Mouse (Mus musculus) forebrain, embryonic 16.5 days (tissue): ENCODE measurements around the gene 9130213A22Rik. TPM values are rescaled to one million over a fixed set of nuclear protein-coding genes. Genes with fewer than 3 reads are reported as not detected.

Experiments used
- ATAC-seq: fragments of 200-750 bp; cut with Nextera tagmentation; 2 replicates; pipeline ENCODE4 v1.8.0; 2017; ENCODE audit warnings: mild to moderate bottlenecking, moderate library complexity
- H3K27ac ChIP-seq: fragments of 300-500 bp; sonication (generic); 2 replicates; pipeline ENCODE4 v1.5.1; 2014; ENCODE audit warnings: low read length, control low read depth
- H3K27me3 ChIP-seq: fragments of 300-500 bp; sonication (generic); replicated peaks from 2 replicates; pipeline ENCODE4 v1.6.1; 2014; ENCODE audit warnings: low read length; ENCODE audit not compliant: control insufficient read depth, insufficient read depth
- H3K36me3 ChIP-seq: fragments of 300-500 bp; sonication (generic); 2 replicates; pipeline ENCODE4 v1.6.1; 2014; ENCODE audit not compliant: control insufficient read depth, insufficient read depth
- H3K4me1 ChIP-seq: fragments of 300-500 bp; sonication (generic); replicated peaks from 2 replicates; pipeline ENCODE4 v1.6.1; 2014; ENCODE audit warnings: low read length; ENCODE audit not compliant: control insufficient read depth, insufficient read depth
- H3K4me2 ChIP-seq: fragments of 300-500 bp; sonication (generic); 2 replicates; pipeline ENCODE4 v1.6.1; 2014; ENCODE audit warnings: mild to moderate bottlenecking, low read length, control low read depth
- H3K4me3 ChIP-seq: fragments of 300-500 bp; sonication (generic); replicated peaks from 2 replicates; pipeline ENCODE4 v1.5.1; 2014; ENCODE audit warnings: mild to moderate bottlenecking, low read length, control low read depth
- H3K9ac ChIP-seq: fragments of 300-500 bp; sonication (generic); replicated peaks from 2 replicates; pipeline ENCODE4 v1.6.1; 2014; ENCODE audit warnings: low read depth, low read length, control low read depth
- H3K9me3 ChIP-seq: fragments of 300-500 bp; sonication (generic); 2 replicates; pipeline ENCODE4 v1.6.1; 2016; ENCODE audit warnings: low read length; ENCODE audit not compliant: control insufficient read depth
- WGBS: fragments of 180-500 bp; shearing (Covaris S2); extraction: QIAGEN DNeasy Blood & Tissue Kit; methylation state at CpG from one replicate; pipeline ENCODE4 v1.1.7; 2014; 5-methylcytosine and 5-hydroxymethylcytosine counted together
- polyA plus RNA-seq: library from polyadenylated mRNA; unstranded; fragments of >200 nt; fragmentation: Nextera tagmentation; extraction: Ambion mirVana; gene quantifications from 2 replicates; pipeline ENCODE4 v1.2.1, GENCODE M21; 2015

9130213A22Rik gene
- polyA plus RNA-seq, 1 experiment from 2014 or later: 0.39 TPM

GRCm38 (mm10) chr11:69125852-69125918 is 3.3 kb upstream of the 9130213A22Rik start, which contains the start of gene Aloxe3:
Gene Aloxe3 (plus strand): TSS chr11:69125896.
- no peak for ATAC-seq
- Histone ChIP-seq H3K4me1 (peaks cover 20% of the 10 kb centered on the region), H3K4me2 (peak within 1 kb of the TSS; percentile 71), H3K9ac (peak within 1 kb of the TSS; percentile 63), H3K9me3 (no peaks in the 10 kb centered on the region), H3K27me3 (peaks cover 3% of the 10 kb centered on the region), H3K36me3 (no peaks in the 10 kb centered on the region), H3K27ac (peak within 1 kb of the TSS; percentile 74), H3K4me3 (peak within 1 kb of the TSS; percentile 73)
- 3% methylated on average over 3 of the region's 3 CpGs for WGBS

- Histone ChIP-seq H3K36me3 (no peaks in the 10 kb centered on the region), H3K9me3 (no peaks in the 10 kb centered on the region), H3K4me3 (peak overlapping the region; percentile 73), H3K4me1 (peaks cover 24% of the 10 kb centered on the region), H3K9ac (peak overlapping the region; percentile 63), H3K4me2 (peak overlapping the region; percentile 71), H3K27me3 (peaks cover 6% of the 10 kb centered on the region), H3K27ac (peak overlapping the region; percentile 74)
- WGBS: under 1% methylated on average over 24 of the region's 24 CpGs
- ATAC-seq: peak; percentile 49
Measured at GRCm38 (mm10) chr11:69125041-69125851, 2.9 kb upstream of the 9130213A22Rik start.

DNA sequence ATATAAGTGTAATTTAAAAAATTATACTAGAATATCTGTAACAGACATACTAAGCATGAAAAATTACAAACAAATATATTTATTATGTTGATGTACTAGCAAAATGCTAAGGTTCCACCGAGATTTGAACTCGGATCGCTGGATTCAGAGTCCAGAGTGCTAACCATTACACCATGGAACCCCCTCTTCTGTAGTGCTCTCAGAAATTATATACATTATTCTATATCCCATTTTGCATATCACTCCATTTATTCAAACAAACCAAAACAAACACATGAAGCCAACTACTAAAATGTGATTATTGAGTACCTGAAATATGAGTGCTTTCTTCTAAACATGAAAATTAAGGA is 2.1 kb upstream of the 9130213A22Rik start:
- ATAC-seq: peak; percentile 44
- Histone ChIP-seq H3K4me1 (peaks cover 30% of the 10 kb centered on the region), H3K4me3 (no peak overlapping the region), H3K4me2 (no peak overlapping the region), H3K9me3 (no peaks in the 10 kb centered on the region), H3K27ac (no peak overlapping the region), H3K27me3 (peaks cover 6% of the 10 kb centered on the region; the same call in 1 of the 2 replicates), H3K9ac (no peak overlapping the region), H3K36me3 (no peaks in the 10 kb centered on the region)
- 0% methylated on average over 3 of the region's 3 CpGs for WGBS

- H3K27ac ChIP-seq: peak overlapping the region; percentile 58
- peak overlapping the region; percentile 23 for H3K9ac ChIP-seq
- no peaks in the 10 kb centered on the region for H3K36me3 ChIP-seq
- under 1% methylated on average over 31 of the region's 31 CpGs for WGBS
- H3K4me3 ChIP-seq: peak overlapping the region; percentile 80
- peaks cover 6% of the 10 kb centered on the region; the same call in 1 of the 2 replicates for H3K27me3 ChIP-seq
- H3K9me3 ChIP-seq: no peaks in the 10 kb centered on the region
- peaks cover 33% of the 10 kb centered on the region for H3K4me1 ChIP-seq
- peak; percentile 73 for ATAC-seq
- peak overlapping the region; percentile 76 for H3K4me2 ChIP-seq
Measured at GRCm38 (mm10) chr11:69123693-69124497, 1.5 kb upstream of the 9130213A22Rik start.

- H3K36me3 ChIP-seq: no peaks in the 10 kb centered on the region
- no peaks in the 10 kb centered on the region for H3K9me3 ChIP-seq
- under 1% methylated on average over 29 of the region's 29 CpGs for WGBS
- no peak; the same call in 1 of the 2 replicates for ATAC-seq
- H3K9ac ChIP-seq: peak overlapping the region; percentile 74
- peak overlapping the region; percentile 80 for H3K4me3 ChIP-seq
- peak overlapping the region; percentile 76 for H3K4me2 ChIP-seq
- peaks cover 35% of the 10 kb centered on the region for H3K4me1 ChIP-seq
- peak overlapping the region; percentile 71 for H3K27ac ChIP-seq
- peaks cover 4% of the 10 kb centered on the region; the same call in 1 of the 2 replicates for H3K27me3 ChIP-seq
Measured at GRCm38 (mm10) chr11:69123056-69123692, 785 bp upstream of the 9130213A22Rik start.

- Histone ChIP-seq H3K27ac (no peak overlapping the region; the same call in 1 of the 2 replicates), H3K4me3 (peak overlapping the region; percentile 80), H3K4me2 (peak overlapping the region; percentile 76), H3K9me3 (no peaks in the 10 kb centered on the region), H3K9ac (peak overlapping the region; percentile 74), H3K4me1 (peaks cover 42% of the 10 kb centered on the region), H3K36me3 (no peaks in the 10 kb centered on the region), H3K27me3 (peaks cover 3% of the 10 kb centered on the region; the same call in 1 of the 2 replicates)
- under 1% methylated on average over 28 of the region's 32 CpGs for WGBS
- no peak for ATAC-seq
Measured at GRCm38 (mm10) chr11:69121741-69122335, 551 bp downstream of the 9130213A22Rik start.

GRCm38 (mm10) chr11:69121001-69121740 is 1.2 kb downstream of the 9130213A22Rik start:
- peaks cover 38% of the 10 kb centered on the region for H3K4me1 ChIP-seq
- 1% methylated on average over 32 of the region's 33 CpGs for WGBS
- peak overlapping the region; percentile 76 for H3K4me2 ChIP-seq

DNA sequence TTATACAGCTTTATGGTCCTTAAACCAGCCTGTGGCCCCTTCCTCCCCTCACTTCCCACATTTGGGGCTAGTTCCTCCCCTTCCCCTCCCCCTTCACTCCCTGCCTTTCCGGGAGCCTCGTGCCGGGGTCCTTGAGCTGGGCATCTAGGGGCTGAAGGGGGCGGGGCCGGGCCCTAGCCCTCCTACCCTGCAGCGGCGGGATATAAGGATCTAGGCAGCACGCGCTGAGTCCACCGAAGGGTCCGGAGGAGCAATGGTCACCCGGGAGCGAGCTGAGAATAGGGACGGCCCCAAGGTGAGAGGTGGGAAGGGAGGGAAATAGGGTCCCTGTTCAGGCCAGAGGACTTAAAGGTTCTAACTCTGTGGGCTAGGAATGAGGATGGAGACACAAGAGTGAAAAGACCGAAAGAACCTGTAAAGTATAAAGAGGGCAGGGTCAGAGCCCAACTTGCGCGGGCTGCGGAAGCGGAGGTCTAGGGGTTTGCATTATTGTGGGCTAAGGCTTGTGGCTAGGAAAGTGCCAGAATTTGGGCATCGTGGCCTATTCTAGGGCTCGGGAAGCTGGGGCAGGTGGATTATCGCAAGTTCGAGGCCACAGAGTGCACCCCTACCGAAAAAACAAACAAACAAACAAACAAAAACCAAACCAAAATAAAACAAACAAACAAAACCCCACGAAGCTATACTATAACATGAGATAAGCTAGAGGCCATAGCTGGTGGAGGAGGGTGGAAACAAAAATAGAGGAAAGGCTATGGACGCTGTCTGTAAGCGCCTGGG is 2.0 kb downstream of the 9130213A22Rik start, which contains the start of gene Hes7:
Hes7 (plus strand) TSS at position 184 of the 780 bp plus-strand sequence.
- H3K4me1 ChIP-seq: peaks cover 32% of the 10 kb centered on the region
- no peak for ATAC-seq
- H3K9ac ChIP-seq: peak within 1 kb of the TSS; percentile 74
- peak within 1 kb of the TSS; percentile 76 for H3K4me2 ChIP-seq
- 4% methylated on average over 27 of the region's 27 CpGs for WGBS
- H3K27ac ChIP-seq: no peak within 1 kb of the TSS
- H3K36me3 ChIP-seq: no peaks in the 10 kb centered on the region
- peak within 1 kb of the TSS; percentile 80 for H3K4me3 ChIP-seq
- peaks cover 3% of the 10 kb centered on the region; the same call in 1 of the 2 replicates for H3K27me3 ChIP-seq
- no peaks in the 10 kb centered on the region for H3K9me3 ChIP-seq

More at GRCm38 (mm10) chr11:69121001-69121740, 1.2 kb downstream of the 9130213A22Rik start:
- Histone ChIP-seq H3K27ac (no peak overlapping the region), H3K9ac (peak overlapping the region; percentile 74), H3K27me3 (peaks cover 3% of the 10 kb centered on the region; the same call in 1 of the 2 replicates), H3K9me3 (no peaks in the 10 kb centered on the region), H3K36me3 (no peaks in the 10 kb centered on the region), H3K4me3 (peak overlapping the region; percentile 80)
- no peak for ATAC-seq
